Mouse (Mus musculus): ENCODE results near the gene Sec24a.

Sec24a gene

DNA sequence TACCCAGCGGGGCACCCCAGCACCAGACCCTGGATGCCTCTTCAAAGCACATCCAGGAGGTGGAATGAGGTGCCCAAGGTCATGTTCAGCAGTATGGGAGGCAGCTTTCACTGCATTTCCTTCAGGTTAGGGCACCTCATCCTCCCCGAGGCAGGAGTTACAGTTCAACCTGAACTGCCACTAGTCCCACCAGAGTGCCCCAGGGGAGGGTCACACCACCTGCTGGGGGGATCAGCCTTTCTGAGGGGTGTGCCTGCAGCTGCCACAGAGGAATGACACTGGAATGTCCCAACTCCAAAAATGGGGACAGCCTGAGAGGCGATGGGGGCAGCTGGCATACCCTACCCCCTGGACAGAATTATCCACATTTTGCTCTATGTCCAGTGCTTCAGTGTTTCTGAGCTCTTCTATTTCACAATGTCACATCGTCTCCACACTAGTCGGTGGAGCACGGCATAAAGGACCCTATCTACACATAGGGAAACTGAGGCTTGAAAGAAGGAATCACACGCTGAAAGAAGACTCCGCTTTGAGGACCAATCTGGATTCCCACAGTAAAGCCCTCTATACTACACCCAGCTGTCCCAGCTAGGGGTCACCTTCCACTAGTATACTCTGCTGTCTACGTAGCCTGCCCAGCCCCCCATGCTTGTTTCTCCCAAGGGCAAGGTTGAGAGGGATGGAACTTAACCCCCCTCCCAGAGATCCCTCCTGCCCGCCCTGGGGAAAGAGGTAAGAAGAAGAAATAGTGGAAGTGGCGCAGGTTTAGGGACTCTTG lies 114.1 kb downstream of the Sec24a start:
- DNase-seq (ENCODE audit: low spot score): no peak

DNA sequence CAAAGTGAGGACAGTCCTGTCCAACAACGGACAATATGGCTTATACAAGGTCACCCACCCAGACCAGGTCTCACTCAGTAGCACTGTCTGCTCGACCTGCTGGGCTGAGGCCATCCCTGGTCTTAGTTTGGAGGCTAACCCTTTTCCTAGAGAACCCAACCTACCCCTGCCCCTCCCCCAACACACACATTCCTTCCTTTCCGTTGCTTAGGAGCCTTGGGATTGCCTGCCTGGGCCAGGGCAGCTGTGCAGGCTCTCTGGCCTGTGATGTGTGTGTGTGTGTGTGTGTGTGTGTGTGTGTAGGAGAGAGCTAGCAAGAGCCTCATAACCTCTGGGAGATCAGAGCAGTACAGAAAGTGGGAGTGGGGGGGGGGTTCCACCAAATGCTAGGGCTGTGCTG lies 114.9 kb downstream of the Sec24a start:
- DNase-seq (ENCODE audit: low spot score): no peak

DNA sequence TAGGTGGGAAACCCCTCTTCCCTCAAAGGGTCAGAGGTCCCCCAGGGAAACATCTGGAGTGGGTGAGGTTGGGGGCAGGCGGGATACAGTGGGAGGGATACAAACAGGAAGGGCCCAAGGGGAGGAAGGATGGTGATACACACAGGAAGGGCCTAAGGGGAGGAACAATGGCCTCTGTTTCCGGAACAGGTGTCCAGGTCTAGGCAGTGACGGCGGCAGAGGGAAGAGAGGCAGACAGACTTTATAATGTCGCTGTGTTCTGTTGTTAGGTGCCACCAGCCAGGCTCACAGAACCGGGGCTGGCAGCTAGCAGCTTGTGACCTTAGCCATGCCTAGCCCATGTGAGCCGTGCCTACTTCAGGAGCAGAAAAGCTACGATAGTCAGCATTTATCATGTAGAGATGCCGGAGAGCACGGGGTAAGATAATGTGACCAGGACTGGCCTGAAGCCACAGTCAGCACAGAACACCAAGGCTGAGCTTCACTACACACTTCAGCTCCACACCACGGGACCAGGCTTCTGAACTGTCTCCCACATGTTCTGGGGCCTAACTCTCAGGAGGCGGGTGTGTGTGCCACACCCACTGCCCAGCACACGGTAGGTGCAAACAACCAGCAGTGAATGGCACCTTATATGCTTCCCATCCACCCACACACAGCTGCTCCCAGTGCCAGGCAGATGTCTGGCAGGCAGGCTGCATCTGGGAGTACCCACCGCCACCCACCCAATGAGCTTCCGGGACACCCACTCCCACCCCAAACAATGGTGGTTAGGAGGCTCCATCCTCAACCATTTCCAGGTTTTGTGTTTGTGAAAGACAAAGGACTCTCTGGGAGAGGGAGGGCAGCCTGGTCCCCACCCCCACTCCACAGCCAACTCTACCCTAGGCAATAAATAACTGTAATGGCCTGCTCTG lies 116.4 kb downstream of the Sec24a start:
- no peak for DNase-seq (ENCODE audit: low spot score)

DNA sequence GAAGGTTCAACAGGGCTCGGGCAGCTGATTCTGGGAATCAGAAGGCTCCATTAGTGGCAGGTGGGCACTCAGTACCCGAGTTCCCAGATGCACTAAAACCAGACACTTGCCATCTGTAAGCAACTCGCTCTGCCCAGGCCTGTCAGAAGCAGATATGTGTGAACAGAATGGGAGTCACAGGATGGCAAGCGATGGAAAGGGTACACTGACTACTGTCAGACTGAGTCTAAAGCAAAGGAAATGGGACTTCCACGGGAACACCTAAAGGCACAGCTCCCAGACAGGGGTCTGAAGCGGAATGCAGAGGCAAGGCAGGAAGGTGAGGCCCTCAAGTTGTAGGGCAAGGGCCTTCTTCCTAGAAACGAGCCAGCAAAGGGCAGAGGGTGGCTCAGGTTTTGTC lies 117.2 kb downstream of the Sec24a start:
- no peak for DNase-seq (ENCODE audit: low spot score)

DNA sequence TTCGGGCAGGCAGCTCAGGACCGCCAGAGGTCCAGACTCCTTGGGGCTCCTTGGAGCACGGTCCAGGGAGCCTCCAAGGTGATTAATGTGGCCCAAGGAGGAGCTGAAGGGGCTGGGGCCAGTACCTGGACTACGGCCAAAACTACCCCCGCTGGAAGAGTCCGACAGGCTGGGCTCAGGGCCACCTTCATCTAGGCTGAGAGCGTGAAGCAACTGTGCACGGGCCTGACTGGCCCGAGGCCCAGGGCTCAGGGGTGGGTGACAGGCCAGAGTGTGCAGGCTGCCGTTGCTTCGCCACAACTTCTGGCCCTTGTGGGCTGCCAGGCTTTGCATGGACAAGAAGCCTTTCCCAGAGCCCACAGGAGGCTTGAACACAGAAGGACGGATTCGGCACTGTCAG lies 118.1 kb downstream of the Sec24a start:
- no peak for DNase-seq (ENCODE audit: low spot score)

DNA sequence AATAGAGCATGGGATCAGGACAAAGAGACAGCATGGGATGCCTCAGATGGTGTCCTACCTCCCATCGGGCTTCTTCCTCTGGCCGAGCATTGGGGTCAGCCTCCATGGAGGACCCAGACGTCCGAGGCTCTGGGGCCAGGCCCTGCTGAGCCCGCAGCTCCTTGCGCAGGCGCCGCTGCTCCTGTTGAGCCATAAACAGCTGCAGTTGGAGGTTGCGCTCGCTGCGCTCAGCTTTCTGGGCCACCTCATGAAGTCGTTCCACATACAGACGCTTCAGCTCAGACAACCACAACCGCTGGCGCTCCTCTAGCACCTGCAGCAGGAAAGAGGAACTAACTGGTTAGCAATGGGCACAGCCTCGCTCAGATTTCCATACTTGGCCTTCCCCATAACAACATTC lies 119.2 kb downstream of the Sec24a start:
- no peak for DNase-seq (ENCODE audit: low spot score)

DNA sequence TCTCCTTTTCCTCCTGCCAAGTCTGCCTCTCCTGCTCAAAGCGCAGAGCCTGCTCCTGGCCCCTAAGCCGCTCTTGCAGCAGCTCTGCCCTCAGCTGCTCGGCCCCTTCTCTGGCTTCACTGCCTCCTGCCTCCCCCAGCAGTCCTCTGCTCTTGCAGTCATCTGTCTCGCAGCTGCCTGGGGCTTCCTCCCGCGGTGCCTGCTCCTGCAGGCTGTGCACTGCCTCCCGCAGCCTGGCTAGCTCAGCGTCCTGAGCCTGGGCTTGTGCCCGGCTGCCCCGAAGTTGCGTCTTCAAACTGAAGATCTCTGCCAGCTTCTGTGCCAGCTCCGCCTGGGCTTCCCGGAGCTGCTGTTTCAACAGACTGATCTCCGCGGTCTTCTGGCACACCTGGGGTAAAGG lies 119.7 kb downstream of the Sec24a start:
- no peak for DNase-seq (ENCODE audit: low spot score)

DNA sequence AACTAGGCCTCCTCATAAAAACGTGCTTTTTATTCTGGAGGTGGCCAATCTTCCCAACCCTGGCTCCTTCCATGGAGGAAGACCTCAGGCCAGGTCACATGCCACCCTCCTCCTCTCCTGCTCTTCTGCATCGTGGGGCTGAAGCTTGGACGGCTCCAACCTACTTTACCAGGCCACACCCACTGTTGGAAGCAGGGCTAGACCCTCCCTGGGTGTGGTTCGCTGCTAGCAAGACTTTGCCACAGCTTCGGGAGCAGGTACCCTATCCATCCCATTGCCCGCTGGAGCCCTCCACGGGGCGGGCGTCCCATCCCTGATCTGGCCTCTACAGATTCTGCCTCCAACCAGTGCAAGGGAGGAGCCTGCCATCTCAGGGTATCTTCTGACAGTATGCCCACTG lies 120.2 kb downstream of the Sec24a start:
- no peak for DNase-seq (ENCODE audit: low spot score)

Data from urinary bladder, postnatal 25 days (tissue).